Mouse (Mus musculus) embryonic fibroblast, embryonic 13.5 days (primary cell): ENCODE results near the gene Kif26b. TPM values are rescaled to one million over a fixed set of nuclear protein-coding genes. Genes with fewer than 3 reads are reported as not detected.

Experiments used
- H3K27ac ChIP-seq: 2 replicates; pipeline ENCODE4 v1.5.1; 2012; ENCODE audit warnings: low read length, control low read depth, inconsistent platforms; ENCODE audit not compliant: insufficient read depth
- H3K4me1 ChIP-seq: 2 replicates; pipeline ENCODE4 v1.6.1; 2011; ENCODE audit warnings: low read length; ENCODE audit not compliant: control insufficient read depth, insufficient read depth
- H3K4me3 ChIP-seq: 2 replicates; pipeline ENCODE4 v1.5.1; 2011; ENCODE audit warnings: mild to moderate bottlenecking, control low read depth, low read length; ENCODE audit not compliant: insufficient read depth
- CTCF ChIP-seq: IDR thresholded peaks from 2 replicates; pipeline ENCODE4 v1.5.1; 2011; ENCODE audit warnings: mild to moderate bottlenecking, control low read depth, low read length, moderate library complexity, borderline replicate concordance; ENCODE audit not compliant: insufficient read depth
- POLR2A ChIP-seq: IDR thresholded peaks from 2 replicates; pipeline ENCODE4 v1.6.1; 2011; ENCODE audit warnings: low read depth, mild to moderate bottlenecking, control low read depth, low read length, moderate library complexity
- polyA plus RNA-seq: library from polyadenylated mRNA; stranded (reverse); fragments of >200 nt; gene quantifications from 2 replicates; pipeline ENCODE4 v1.2.4, GENCODE M21; 2011; ENCODE audit warnings: low read depth; ENCODE audit not compliant: missing spikeins, insufficient read length

Gene Kif26b
- polyA plus RNA-seq, 1 experiment: 61.3 TPM

- H3K4me3 ChIP-seq: no peak overlapping the region
- no peaks in the 10 kb centered on the region for H3K4me1 ChIP-seq
- TF ChIP-seq CTCF: no peak
- no peak for TF ChIP-seq POLR2A
- H3K27ac ChIP-seq: 0 out of 2 replicates have a peak overlapping the region, but pooled peaks have one; percentile 8
Observed at GRCm38 (mm10) chr1:178707925-178708351, 179.0 kb downstream of the Kif26b start.

- Histone ChIP-seq H3K4me3 (no peak overlapping the region), H3K4me1 (no peaks in the 10 kb centered on the region), H3K27ac (0 out of 2 replicates have a peak overlapping the region, but pooled peaks have one; percentile 14)
- TF ChIP-seq CTCF (no peak), POLR2A (no peak)
Observed at GRCm38 (mm10) chr1:178708356-178708755, 179.4 kb downstream of the Kif26b start.

- Histone ChIP-seq H3K4me3 (no peak overlapping the region), H3K4me1 (peaks cover 8% of the 10 kb centered on the region), H3K27ac (no peak overlapping the region)
- TF ChIP-seq CTCF: no peak
- TF ChIP-seq POLR2A: no peak
Observed at GRCm38 (mm10) chr1:178712189-178712873, 183.4 kb downstream of the Kif26b start.

- no peak overlapping the region for H3K27ac ChIP-seq
- H3K4me1 ChIP-seq: peaks cover 8% of the 10 kb centered on the region
- no peak overlapping the region for H3K4me3 ChIP-seq
- TF ChIP-seq CTCF (no peak), POLR2A (no peak)
Observed at GRCm38 (mm10) chr1:178714209-178714608, 185.3 kb downstream of the Kif26b start.

GRCm38 (mm10) chr1:178716411-178716810 lies 187.5 kb downstream of the Kif26b start:
- peaks cover 8% of the 10 kb centered on the region for H3K4me1 ChIP-seq
- no peak overlapping the region for H3K27ac ChIP-seq
- TF ChIP-seq POLR2A: no peak
- no peak for TF ChIP-seq CTCF
- no peak overlapping the region for H3K4me3 ChIP-seq

- H3K4me1 ChIP-seq: peaks cover 12% of the 10 kb centered on the region
- H3K4me3 ChIP-seq: no peak overlapping the region
- TF ChIP-seq CTCF: no peak
- no peak overlapping the region for H3K27ac ChIP-seq
Observed at GRCm38 (mm10) chr1:178720821-178721220, 191.9 kb downstream of the Kif26b start.

GRCm38 (mm10) chr1:178722793-178723192 lies 193.9 kb downstream of the Kif26b start:
- TF ChIP-seq POLR2A: no peak
- Histone ChIP-seq H3K4me3 (no peak overlapping the region), H3K4me1 (peaks cover 5% of the 10 kb centered on the region; the same call in 1 of the 2 replicates), H3K27ac (peak overlapping the region; percentile 59; the same call in 1 of the 2 replicates)

- H3K4me3 ChIP-seq: no peak overlapping the region
- peaks cover 5% of the 10 kb centered on the region; the same call in 1 of the 2 replicates for H3K4me1 ChIP-seq
- no peak overlapping the region for H3K27ac ChIP-seq
- no peak for TF ChIP-seq POLR2A
- TF ChIP-seq CTCF: no peak
Observed at GRCm38 (mm10) chr1:178725536-178725935, 196.6 kb downstream of the Kif26b start.

- H3K4me1 ChIP-seq: no peaks in the 10 kb centered on the region
- no peak for TF ChIP-seq POLR2A
- TF ChIP-seq CTCF: no peak
- H3K27ac ChIP-seq: no peak overlapping the region
- no peak overlapping the region for H3K4me3 ChIP-seq
Observed at GRCm38 (mm10) chr1:178728256-178728655, 199.3 kb downstream of the Kif26b start.

- Histone ChIP-seq H3K4me3 (no peak overlapping the region), H3K4me1 (no peaks in the 10 kb centered on the region), H3K27ac (no peak overlapping the region)
- no peak for TF ChIP-seq POLR2A
- TF ChIP-seq CTCF: no peak
Observed at GRCm38 (mm10) chr1:178730271-178730670, 201.3 kb downstream of the Kif26b start.
